Mouse (Mus musculus): ENCODE measurements at regions not wholly inside any gene's neighbourhood (a gene's known extent, or its start where the extent isn't known, plus 50 kb on each side); places are given as distances from the start of the nearest gene placed in this dataset.

GRCm38 (mm10) chr14:45746176-45746575, 88.2 kb upstream of the Ddhd1 start:
- H3K4me3 ChIP-seq (ENCODE audit: low read depth, low read length) = no peak overlapping the region
- 79% methylated on average over 5 of the region's 5 CpGs for WGBS (ENCODE audit: insufficient replicate concordance)
- H3K27me3 ChIP-seq (ENCODE audit: control insufficient read depth, insufficient read depth, low read length) = no peaks in the 10 kb centered on the region
- H3K4me2 ChIP-seq = no peak overlapping the region
- no peaks in the 10 kb centered on the region for H3K36me3 ChIP-seq (ENCODE audit: control insufficient read depth, insufficient read depth, low read length)
- no peak overlapping the region for H3K9ac ChIP-seq (ENCODE audit: low read depth, low read length)
- H3K4me1 ChIP-seq (ENCODE audit: control insufficient read depth, insufficient read depth, low read length) = no peaks in the 10 kb centered on the region
- no peak overlapping the region for H3K27ac ChIP-seq (ENCODE audit: low read depth, low read length)
- ATAC-seq (replicated peaks; ENCODE audit: insufficient number of reproducible peaks, low FRiP score, low TSS enrichment) = no peak
- no peaks in the 10 kb centered on the region for H3K9me3 ChIP-seq (replicated peaks; ENCODE audit: control insufficient read depth, low read length)

- ATAC-seq (replicated peaks; ENCODE audit: insufficient number of reproducible peaks, low FRiP score, low TSS enrichment) = no peak
Measured at GRCm38 (mm10) chr14:45757376-45757775, 99.4 kb upstream of the Ddhd1 start.

GRCm38 (mm10) chr14:45760890-45761680, 103.1 kb upstream of the Ddhd1 start:
- Histone ChIP-seq H3K27me3 (ENCODE audit: control insufficient read depth, insufficient read depth, low read length) (no peaks in the 10 kb centered on the region), H3K27ac (ENCODE audit: low read depth, low read length) (no peak overlapping the region), H3K4me3 (ENCODE audit: low read depth, low read length) (no peak overlapping the region), H3K4me2 (no peak overlapping the region), H3K4me1 (ENCODE audit: control insufficient read depth, insufficient read depth, low read length) (no peaks in the 10 kb centered on the region), H3K36me3 (ENCODE audit: control insufficient read depth, insufficient read depth, low read length) (no peaks in the 10 kb centered on the region), H3K9me3 (replicated peaks; ENCODE audit: control insufficient read depth, low read length) (no peaks in the 10 kb centered on the region), H3K9ac (ENCODE audit: low read depth, low read length) (no peak overlapping the region)
- no peak for ATAC-seq (replicated peaks; ENCODE audit: insufficient number of reproducible peaks, low FRiP score, low TSS enrichment)
- WGBS (ENCODE audit: insufficient replicate concordance) = 91% methylated on average over 16 of the region's 16 CpGs

More at GRCm38 (mm10) chr14:45757376-45757775, 99.4 kb upstream of the Ddhd1 start:
- Histone ChIP-seq H3K4me3 (ENCODE audit: low read depth, low read length) (no peak overlapping the region), H3K4me2 (no peak overlapping the region), H3K36me3 (ENCODE audit: control insufficient read depth, insufficient read depth, low read length) (no peaks in the 10 kb centered on the region), H3K4me1 (ENCODE audit: control insufficient read depth, insufficient read depth, low read length) (no peaks in the 10 kb centered on the region), H3K27ac (ENCODE audit: low read depth, low read length) (no peak overlapping the region), H3K27me3 (ENCODE audit: control insufficient read depth, insufficient read depth, low read length) (no peaks in the 10 kb centered on the region), H3K9ac (ENCODE audit: low read depth, low read length) (no peak overlapping the region), H3K9me3 (replicated peaks; ENCODE audit: control insufficient read depth, low read length) (no peaks in the 10 kb centered on the region)
- WGBS (ENCODE audit: insufficient replicate concordance) = 0% methylated on average over 1 of the region's 1 CpGs

GRCm38 (mm10) chr14:45764231-45764630, 106.3 kb upstream of the Ddhd1 start:
- Histone ChIP-seq H3K4me3 (ENCODE audit: low read depth, low read length) (no peak overlapping the region), H3K36me3 (ENCODE audit: control insufficient read depth, insufficient read depth, low read length) (no peaks in the 10 kb centered on the region)

GRCm38 (mm10) chr14:45766582-45766981, 108.6 kb upstream of the Ddhd1 start:
- H3K4me2 ChIP-seq = no peak overlapping the region
- H3K27ac ChIP-seq (ENCODE audit: low read depth, low read length) = no peak overlapping the region
- ATAC-seq (replicated peaks; ENCODE audit: insufficient number of reproducible peaks, low FRiP score, low TSS enrichment) = no peak
- H3K4me1 ChIP-seq (ENCODE audit: control insufficient read depth, insufficient read depth, low read length) = no peaks in the 10 kb centered on the region
- no peaks in the 10 kb centered on the region for H3K9me3 ChIP-seq (replicated peaks; ENCODE audit: control insufficient read depth, low read length)
- no peak overlapping the region for H3K4me3 ChIP-seq (ENCODE audit: low read depth, low read length)
- H3K9ac ChIP-seq (ENCODE audit: low read depth, low read length) = no peak overlapping the region
- 67% methylated on average over 1 of the region's 1 CpGs for WGBS (ENCODE audit: insufficient replicate concordance)
- H3K27me3 ChIP-seq (ENCODE audit: control insufficient read depth, insufficient read depth, low read length) = no peaks in the 10 kb centered on the region
- H3K36me3 ChIP-seq (ENCODE audit: control insufficient read depth, insufficient read depth, low read length) = no peaks in the 10 kb centered on the region

More at GRCm38 (mm10) chr14:45764231-45764630, 106.3 kb upstream of the Ddhd1 start:
- H3K9ac ChIP-seq (ENCODE audit: low read depth, low read length) = no peak overlapping the region
- H3K9me3 ChIP-seq (replicated peaks; ENCODE audit: control insufficient read depth, low read length) = no peaks in the 10 kb centered on the region
- no peak overlapping the region for H3K4me2 ChIP-seq
- no peak for ATAC-seq (replicated peaks; ENCODE audit: insufficient number of reproducible peaks, low FRiP score, low TSS enrichment)
- H3K27me3 ChIP-seq (ENCODE audit: control insufficient read depth, insufficient read depth, low read length) = no peaks in the 10 kb centered on the region
- H3K4me1 ChIP-seq (ENCODE audit: control insufficient read depth, insufficient read depth, low read length) = no peaks in the 10 kb centered on the region
- no peak overlapping the region for H3K27ac ChIP-seq (ENCODE audit: low read depth, low read length)
- WGBS (ENCODE audit: insufficient replicate concordance) = 69% methylated on average over 3 of the region's 3 CpGs

- no peaks in the 10 kb centered on the region for H3K4me1 ChIP-seq (ENCODE audit: control insufficient read depth, insufficient read depth, low read length)
- 0 out of 2 replicates have a peak overlapping the region, but pooled peaks have one; percentile 23 for H3K9ac ChIP-seq (ENCODE audit: low read depth, low read length)
- peak overlapping the region; percentile 56 for H3K4me2 ChIP-seq
- H3K36me3 ChIP-seq (ENCODE audit: control insufficient read depth, insufficient read depth, low read length) = no peaks in the 10 kb centered on the region
- H3K4me3 ChIP-seq (ENCODE audit: low read depth, low read length) = no peak overlapping the region
- WGBS (ENCODE audit: insufficient replicate concordance) = 16% methylated on average over 19 of the region's 19 CpGs
- no peaks in the 10 kb centered on the region for H3K9me3 ChIP-seq (replicated peaks; ENCODE audit: control insufficient read depth, low read length)
- no peak overlapping the region for H3K27ac ChIP-seq (ENCODE audit: low read depth, low read length)
- H3K27me3 ChIP-seq (ENCODE audit: control insufficient read depth, insufficient read depth, low read length) = no peaks in the 10 kb centered on the region
- no peak for ATAC-seq (replicated peaks; ENCODE audit: insufficient number of reproducible peaks, low FRiP score, low TSS enrichment)
Measured at GRCm38 (mm10) chr14:45772665-45773277, 114.8 kb upstream of the Ddhd1 start.

- H3K4me2 ChIP-seq = no peak overlapping the region
Measured at GRCm38 (mm10) chr14:45773326-45773725, 115.4 kb upstream of the Ddhd1 start.

GRCm38 (mm10) chr14:45781850-45782249, 123.9 kb upstream of the Ddhd1 start:
- Histone ChIP-seq H3K27ac (ENCODE audit: low read depth, low read length) (no peak overlapping the region), H3K27me3 (ENCODE audit: control insufficient read depth, insufficient read depth, low read length) (no peaks in the 10 kb centered on the region), H3K4me3 (ENCODE audit: low read depth, low read length) (no peak overlapping the region), H3K36me3 (ENCODE audit: control insufficient read depth, insufficient read depth, low read length) (no peaks in the 10 kb centered on the region), H3K9me3 (replicated peaks; ENCODE audit: control insufficient read depth, low read length) (0 out of 2 replicates have a peak, but pooled peaks cover 4% of the 10 kb centered on the region), H3K4me2 (no peak overlapping the region), H3K4me1 (ENCODE audit: control insufficient read depth, insufficient read depth, low read length) (no peaks in the 10 kb centered on the region), H3K9ac (ENCODE audit: low read depth, low read length) (no peak overlapping the region)
- no peak for ATAC-seq (replicated peaks; ENCODE audit: insufficient number of reproducible peaks, low FRiP score, low TSS enrichment)
- 61% methylated on average over 6 of the region's 6 CpGs for WGBS (ENCODE audit: insufficient replicate concordance)

More at GRCm38 (mm10) chr14:45773326-45773725, 115.4 kb upstream of the Ddhd1 start:
- Histone ChIP-seq H3K27ac (ENCODE audit: low read depth, low read length) (no peak overlapping the region), H3K9me3 (replicated peaks; ENCODE audit: control insufficient read depth, low read length) (no peaks in the 10 kb centered on the region), H3K27me3 (ENCODE audit: control insufficient read depth, insufficient read depth, low read length) (no peaks in the 10 kb centered on the region), H3K36me3 (ENCODE audit: control insufficient read depth, insufficient read depth, low read length) (no peaks in the 10 kb centered on the region), H3K4me3 (ENCODE audit: low read depth, low read length) (no peak overlapping the region), H3K9ac (ENCODE audit: low read depth, low read length) (no peak overlapping the region), H3K4me1 (ENCODE audit: control insufficient read depth, insufficient read depth, low read length) (no peaks in the 10 kb centered on the region)
- ATAC-seq (replicated peaks; ENCODE audit: insufficient number of reproducible peaks, low FRiP score, low TSS enrichment) = no peak
- WGBS (ENCODE audit: insufficient replicate concordance) = 51% methylated on average over 7 of the region's 7 CpGs
